Mouse (Mus musculus): Measurements from ENCODE around the gene Tmem50b. TPM values are rescaled to one million over a fixed set of nuclear protein-coding genes. Genes with fewer than 3 reads are reported as not detected.
"Not testable (repeated sequence)": the region's sequence is repeated elsewhere in the genome, so short reads cannot be mapped to it uniquely, and the experiment has no call there.

The Tmem50b gene
- polyA plus RNA-seq (2015; fragmentation: Nextera tagmentation; extraction: Ambion mirVana), result 48.7 and 62.2 TPM in 2 replicates

GRCm38 (mm10) chr16:91597672-91598010 lies at the start of gene Tmem50b:
Gene Tmem50b, minus strand, starts transcription at chr16:91597800.
- WGBS, result under 1% methylated on average over 33 of the region's 34 CpGs
- Histone ChIP-seq H3K9ac (ENCODE audit: low read length) (peak within 1 kb of the TSS; percentile 76), H3K9me3 (replicated peaks; ENCODE audit: control insufficient read depth, low read length) (no peaks in the 10 kb centered on the region), H3K36me3 (ENCODE audit: control insufficient read depth, insufficient read depth, low read length) (no peaks in the 10 kb centered on the region), H3K27me3 (ENCODE audit: control insufficient read depth, insufficient read depth, low read length) (no peaks in the 10 kb centered on the region; the same call in 1 of the 2 replicates), H3K27ac (ENCODE audit: low read length) (peak within 1 kb of the TSS; percentile 53), H3K4me2 (ENCODE audit: low read depth, low read length) (peak within 1 kb of the TSS; percentile 80), H3K4me3 (replicated peaks; ENCODE audit: low read length) (peak within 1 kb of the TSS; percentile 70), H3K4me1 (ENCODE audit: control insufficient read depth, insufficient read depth, low read length) (peaks cover 15% of the 10 kb centered on the region)
- peak; percentile 100 for ATAC-seq (ENCODE audit: insufficient read depth, low FRiP score)

- Histone ChIP-seq H3K9ac (ENCODE audit: low read length) (peak within 1 kb of the TSS; percentile 94), H3K27ac (ENCODE audit: low read length) (peak within 1 kb of the TSS; percentile 100), H3K4me2 (ENCODE audit: low read depth, low read length) (peak within 1 kb of the TSS; percentile 99), H3K36me3 (ENCODE audit: control insufficient read depth, insufficient read depth, low read length) (peaks cover 3% of the 10 kb centered on the region; the same call in 1 of the 2 replicates), H3K4me1 (ENCODE audit: control insufficient read depth, insufficient read depth, low read length) (peaks cover 4% of the 10 kb centered on the region), H3K4me3 (replicated peaks; ENCODE audit: low read length) (peak within 1 kb of the TSS; percentile 79), H3K27me3 (ENCODE audit: control insufficient read depth, insufficient read depth, low read length) (no peaks in the 10 kb centered on the region), H3K9me3 (replicated peaks; ENCODE audit: control insufficient read depth, low read length) (no peaks in the 10 kb centered on the region)
- peak; percentile 91 for ATAC-seq (ENCODE audit: insufficient read depth, low FRiP score)
- WGBS, result under 1% methylated on average over 59 of the region's 59 CpGs
These were observed 49.2 kb upstream of the Tmem50b start, which contains the start of gene Gart for GRCm38 (mm10) chr16:91646681-91647419. Gene Gart, minus strand, starts transcription at chr16:91646952.

GRCm38 (mm10) chr16:91645995-91646602 lies 48.5 kb upstream of the Tmem50b start:
- WGBS, result 2% methylated on average over 11 of the region's 11 CpGs
- Histone ChIP-seq H3K4me3 (replicated peaks; ENCODE audit: low read length) (peak overlapping the region; percentile 79), H3K27ac (ENCODE audit: low read length) (peak overlapping the region; percentile 100)

GRCm38 (mm10) chr16:91645420-91645819 lies 47.8 kb upstream of the Tmem50b start:
- not testable (repeated sequence) for ATAC-seq (ENCODE audit: insufficient read depth, low FRiP score); H3K9ac ChIP-seq (ENCODE audit: low read length); H3K27ac ChIP-seq (ENCODE audit: low read length); H3K9me3 ChIP-seq (replicated peaks; ENCODE audit: control insufficient read depth, low read length); H3K27me3 ChIP-seq (ENCODE audit: control insufficient read depth, insufficient read depth, low read length); H3K4me3 ChIP-seq (replicated peaks; ENCODE audit: low read length); H3K4me2 ChIP-seq (ENCODE audit: low read depth, low read length); H3K36me3 ChIP-seq (ENCODE audit: control insufficient read depth, insufficient read depth, low read length); H3K4me1 ChIP-seq (ENCODE audit: control insufficient read depth, insufficient read depth, low read length)
- WGBS, result no CpG with 5 or more reads among the region's 2 CpGs

More at GRCm38 (mm10) chr16:91645995-91646602, 48.5 kb upstream of the Tmem50b start:
- H3K9ac ChIP-seq (ENCODE audit: low read length), result peak overlapping the region; percentile 94
- no peaks in the 10 kb centered on the region for H3K9me3 ChIP-seq (replicated peaks; ENCODE audit: control insufficient read depth, low read length)
- H3K36me3 ChIP-seq (ENCODE audit: control insufficient read depth, insufficient read depth, low read length), result peaks cover 4% of the 10 kb centered on the region; the same call in 1 of the 2 replicates
- H3K27me3 ChIP-seq (ENCODE audit: control insufficient read depth, insufficient read depth, low read length), result no peaks in the 10 kb centered on the region
- no peak for ATAC-seq (ENCODE audit: insufficient read depth, low FRiP score)
- peak overlapping the region; percentile 99 for H3K4me2 ChIP-seq (ENCODE audit: low read depth, low read length)
- peaks cover 4% of the 10 kb centered on the region for H3K4me1 ChIP-seq (ENCODE audit: control insufficient read depth, insufficient read depth, low read length)

GRCm38 (mm10) chr16:91644901-91645300 lies 47.3 kb upstream of the Tmem50b start:
- Histone ChIP-seq H3K27me3 (ENCODE audit: control insufficient read depth, insufficient read depth, low read length) (no peaks in the 10 kb centered on the region), H3K4me1 (ENCODE audit: control insufficient read depth, insufficient read depth, low read length) (peaks cover 4% of the 10 kb centered on the region), H3K4me3 (replicated peaks; ENCODE audit: low read length) (no peak overlapping the region), H3K27ac (ENCODE audit: low read length) (no peak overlapping the region), H3K9me3 (replicated peaks; ENCODE audit: control insufficient read depth, low read length) (no peaks in the 10 kb centered on the region), H3K4me2 (ENCODE audit: low read depth, low read length) (no peak overlapping the region), H3K36me3 (ENCODE audit: control insufficient read depth, insufficient read depth, low read length) (peaks cover 7% of the 10 kb centered on the region; the same call in 1 of the 2 replicates), H3K9ac (ENCODE audit: low read length) (no peak overlapping the region)
- 79% methylated on average over 2 of the region's 2 CpGs for WGBS
- ATAC-seq (ENCODE audit: insufficient read depth, low FRiP score), result no peak

- Histone ChIP-seq H3K27me3 (ENCODE audit: control insufficient read depth, insufficient read depth, low read length) (no peaks in the 10 kb centered on the region), H3K27ac (ENCODE audit: low read length) (no peak overlapping the region), H3K9me3 (replicated peaks; ENCODE audit: control insufficient read depth, low read length) (no peaks in the 10 kb centered on the region), H3K36me3 (ENCODE audit: control insufficient read depth, insufficient read depth, low read length) (peaks cover 22% of the 10 kb centered on the region), H3K9ac (ENCODE audit: low read length) (no peak overlapping the region), H3K4me2 (ENCODE audit: low read depth, low read length) (no peak overlapping the region), H3K4me1 (ENCODE audit: control insufficient read depth, insufficient read depth, low read length) (no peaks in the 10 kb centered on the region), H3K4me3 (replicated peaks; ENCODE audit: low read length) (no peak overlapping the region)
- 91% methylated on average over 8 of the region's 8 CpGs for WGBS
- no peak for ATAC-seq (ENCODE audit: insufficient read depth, low FRiP score)
These were observed 42.6 kb upstream of the Tmem50b start for GRCm38 (mm10) chr16:91640171-91640570.

- H3K36me3 ChIP-seq (ENCODE audit: control insufficient read depth, insufficient read depth, low read length), result peaks cover 25% of the 10 kb centered on the region
- ATAC-seq (ENCODE audit: insufficient read depth, low FRiP score), result no peak
- WGBS, result 92% methylated on average over 2 of the region's 2 CpGs
These were observed 42.0 kb upstream of the Tmem50b start for GRCm38 (mm10) chr16:91639636-91640035.

GRCm38 (mm10) chr16:91639161-91639560 lies 41.6 kb upstream of the Tmem50b start:
- no peak overlapping the region for H3K9ac ChIP-seq (ENCODE audit: low read length)
- peaks cover 25% of the 10 kb centered on the region for H3K36me3 ChIP-seq (ENCODE audit: control insufficient read depth, insufficient read depth, low read length)
- 95% methylated on average over 5 of the region's 5 CpGs for WGBS
- H3K27me3 ChIP-seq (ENCODE audit: control insufficient read depth, insufficient read depth, low read length), result no peaks in the 10 kb centered on the region
- ATAC-seq (ENCODE audit: insufficient read depth, low FRiP score), result no peak
- H3K4me1 ChIP-seq (ENCODE audit: control insufficient read depth, insufficient read depth, low read length), result no peaks in the 10 kb centered on the region
- H3K4me3 ChIP-seq (replicated peaks; ENCODE audit: low read length), result no peak overlapping the region
- no peak overlapping the region for H3K4me2 ChIP-seq (ENCODE audit: low read depth, low read length)
- no peaks in the 10 kb centered on the region for H3K9me3 ChIP-seq (replicated peaks; ENCODE audit: control insufficient read depth, low read length)
- H3K27ac ChIP-seq (ENCODE audit: low read length), result no peak overlapping the region

More at GRCm38 (mm10) chr16:91639636-91640035, 42.0 kb upstream of the Tmem50b start:
- H3K27me3 ChIP-seq (ENCODE audit: control insufficient read depth, insufficient read depth, low read length), result no peaks in the 10 kb centered on the region
- H3K9ac ChIP-seq (ENCODE audit: low read length), result no peak overlapping the region
- H3K27ac ChIP-seq (ENCODE audit: low read length), result no peak overlapping the region
- no peak overlapping the region for H3K4me3 ChIP-seq (replicated peaks; ENCODE audit: low read length)
- no peak overlapping the region for H3K4me2 ChIP-seq (ENCODE audit: low read depth, low read length)
- no peaks in the 10 kb centered on the region for H3K4me1 ChIP-seq (ENCODE audit: control insufficient read depth, insufficient read depth, low read length)
- H3K9me3 ChIP-seq (replicated peaks; ENCODE audit: control insufficient read depth, low read length), result no peaks in the 10 kb centered on the region

- Histone ChIP-seq H3K9ac (ENCODE audit: low read length) (no peak overlapping the region), H3K27me3 (ENCODE audit: control insufficient read depth, insufficient read depth, low read length) (no peaks in the 10 kb centered on the region), H3K4me3 (replicated peaks; ENCODE audit: low read length) (no peak overlapping the region), H3K4me2 (ENCODE audit: low read depth, low read length) (no peak overlapping the region), H3K9me3 (replicated peaks; ENCODE audit: control insufficient read depth, low read length) (no peaks in the 10 kb centered on the region), H3K36me3 (ENCODE audit: control insufficient read depth, insufficient read depth, low read length) (peaks cover 39% of the 10 kb centered on the region), H3K4me1 (ENCODE audit: control insufficient read depth, insufficient read depth, low read length) (no peaks in the 10 kb centered on the region), H3K27ac (ENCODE audit: low read length) (no peak overlapping the region)
- no peak for ATAC-seq (ENCODE audit: insufficient read depth, low FRiP score)
- 87% methylated on average over 12 of the region's 12 CpGs for WGBS
These were observed 36.0 kb upstream of the Tmem50b start for GRCm38 (mm10) chr16:91633641-91634040.

All from stomach, embryonic 16.5 days (tissue).